Mouse (Mus musculus): ENCODE data around the gene Erbb2.
A peak's percentile ranks its signal among the peaks of the same experiment; 100 is the strongest.
"Not testable (repeated sequence)": the region's sequence is repeated elsewhere in the genome, so short reads cannot be mapped to it uniquely, and the experiment has no call there.

Gene Erbb2

GRCm38 (mm10) chr11:98412273-98412796 lies at the start of gene Erbb2:
TSS of gene Erbb2 (plus strand) at chr11:98412470.
- peak; percentile 83 for DNase-seq (ENCODE audit: low spot score)

- no peak for DNase-seq (ENCODE audit: low spot score)
These were observed 48.5 kb upstream of the Erbb2 start for GRCm38 (mm10) chr11:98363817-98364216.

- no peak for DNase-seq (ENCODE audit: low spot score)
These were observed 47.9 kb upstream of the Erbb2 start for GRCm38 (mm10) chr11:98364410-98364809.

GRCm38 (mm10) chr11:98366290-98366689 lies 46.0 kb upstream of the Erbb2 start:
- no peak for DNase-seq (ENCODE audit: low spot score)

GRCm38 (mm10) chr11:98367171-98367862 lies 45.0 kb upstream of the Erbb2 start:
- DNase-seq (ENCODE audit: low spot score): no peak

GRCm38 (mm10) chr11:98367863-98368186 lies 44.4 kb upstream of the Erbb2 start:
- DNase-seq (ENCODE audit: low spot score): no peak

GRCm38 (mm10) chr11:98369337-98369736 lies 42.9 kb upstream of the Erbb2 start:
- no peak for DNase-seq (ENCODE audit: low spot score)

GRCm38 (mm10) chr11:98370588-98370987 lies 41.7 kb upstream of the Erbb2 start:
- DNase-seq (ENCODE audit: low spot score): no peak

GRCm38 (mm10) chr11:98371556-98372240 lies 40.6 kb upstream of the Erbb2 start:
- no peak for DNase-seq (ENCODE audit: low spot score)

- DNase-seq (ENCODE audit: low spot score): peak; percentile 75
These were observed 39.9 kb upstream of the Erbb2 start for GRCm38 (mm10) chr11:98372406-98372805.

- no peak for DNase-seq (ENCODE audit: low spot score)
These were observed 39.0 kb upstream of the Erbb2 start for GRCm38 (mm10) chr11:98373244-98373643.

GRCm38 (mm10) chr11:98374266-98374665 lies 38.0 kb upstream of the Erbb2 start:
- DNase-seq (ENCODE audit: low spot score): no peak

GRCm38 (mm10) chr11:98376756-98377155 lies 35.5 kb upstream of the Erbb2 start:
- DNase-seq (ENCODE audit: low spot score): no peak

- peak; percentile 45 for DNase-seq (ENCODE audit: low spot score)
These were observed 34.5 kb upstream of the Erbb2 start for GRCm38 (mm10) chr11:98377787-98378186.

GRCm38 (mm10) chr11:98379379-98379778 lies 32.9 kb upstream of the Erbb2 start:
- peak; percentile 47 for DNase-seq (ENCODE audit: low spot score)

GRCm38 (mm10) chr11:98380106-98380505 lies 32.2 kb upstream of the Erbb2 start:
- peak; percentile 56 for DNase-seq (ENCODE audit: low spot score)

GRCm38 (mm10) chr11:98381651-98382050 lies 30.6 kb upstream of the Erbb2 start:
- peak; percentile 53 for DNase-seq (ENCODE audit: low spot score)

- DNase-seq (ENCODE audit: low spot score): not testable (repeated sequence)
These were observed 29.9 kb upstream of the Erbb2 start for GRCm38 (mm10) chr11:98382405-98382804.

- no peak for DNase-seq (ENCODE audit: low spot score)
These were observed 28.8 kb upstream of the Erbb2 start, which contains the start of gene Tcap for GRCm38 (mm10) chr11:98383261-98384030. TSS of gene Tcap (plus strand) at chr11:98383811.

- no peak for DNase-seq (ENCODE audit: low spot score)
These were observed 28.1 kb upstream of the Erbb2 start for GRCm38 (mm10) chr11:98384216-98384615.

GRCm38 (mm10) chr11:98384721-98385637 lies 27.3 kb upstream of the Erbb2 start:
- DNase-seq (ENCODE audit: low spot score): peak; percentile 50
